Mouse (Mus musculus) spleen, postnatal 0 days (tissue): ENCODE data around the gene Spsb3. TPM values are rescaled to one million over a fixed set of nuclear protein-coding genes. Genes with fewer than 3 reads are reported as not detected.

Source experiments
- polyA plus RNA-seq: library from polyadenylated mRNA; unstranded; fragments of >200 nt; fragmentation: Nextera tagmentation; extraction: Ambion mirVana; gene quantifications from 2 replicates; pipeline ENCODE4 v1.2.1, GENCODE M21; 2015

Gene Spsb3
- polyA plus RNA-seq = 51.9 and 55.4 TPM in 2 replicates

GRCm38 (mm10) chr17:24886134-24886931, at the start of gene Spsb3, which contains the start of gene Nubp2:
Gene Spsb3, plus strand, starts transcription at chr17:24886643.
Gene Nubp2, minus strand, starts transcription at chr17:24886349.

GRCm38 (mm10) chr17:24839842-24840241, 46.6 kb upstream of the Spsb3 start, which contains the start of gene Hagh:
Gene Hagh, plus strand, starts transcription at chr17:24840143.

GRCm38 (mm10) chr17:24850065-24850772, 36.2 kb upstream of the Spsb3 start, which contains the start of gene Fahd1:
Gene Fahd1, minus strand, starts transcription at chr17:24850364.

GRCm38 (mm10) chr17:24865776-24866175, 20.7 kb upstream of the Spsb3 start, which contains the start of gene Igfals:
Gene Igfals, plus strand, starts transcription at chr17:24865997.

DNA sequence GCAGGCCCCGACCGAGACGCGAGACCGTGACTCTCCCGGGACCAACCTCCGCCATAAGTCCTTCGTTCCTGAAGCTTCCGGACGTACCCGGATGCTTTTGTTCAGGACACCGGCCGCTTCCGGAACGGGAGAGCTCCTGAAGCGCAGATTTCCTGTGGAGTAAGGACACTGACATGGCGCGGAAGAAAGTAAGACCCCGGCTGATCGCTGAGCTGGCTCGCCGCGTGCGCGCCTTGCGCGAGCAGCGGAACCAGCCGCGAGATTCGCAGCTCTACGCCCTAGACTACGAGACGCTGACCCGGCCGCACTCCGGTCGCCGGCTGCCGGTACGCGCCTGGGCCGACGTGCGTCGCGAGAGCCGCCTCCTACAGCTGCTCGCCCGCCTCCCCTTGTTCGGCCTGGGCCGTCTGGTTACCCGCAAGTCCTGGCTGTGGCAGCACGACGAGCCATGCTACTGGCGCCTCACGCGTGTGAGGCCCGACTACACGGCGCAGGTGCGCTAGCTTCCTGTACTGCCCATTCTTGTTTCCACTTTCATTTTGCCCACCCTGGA, 8.6 kb downstream of the Spsb3 start, which contains the start of the genes Eme2 and Mrps34:
Gene Eme2, minus strand, starts transcription at position 93 of the 553 bp plus-strand sequence.
Gene Mrps34, plus strand, starts transcription at position 122 of the 553 bp plus-strand sequence.

DNA sequence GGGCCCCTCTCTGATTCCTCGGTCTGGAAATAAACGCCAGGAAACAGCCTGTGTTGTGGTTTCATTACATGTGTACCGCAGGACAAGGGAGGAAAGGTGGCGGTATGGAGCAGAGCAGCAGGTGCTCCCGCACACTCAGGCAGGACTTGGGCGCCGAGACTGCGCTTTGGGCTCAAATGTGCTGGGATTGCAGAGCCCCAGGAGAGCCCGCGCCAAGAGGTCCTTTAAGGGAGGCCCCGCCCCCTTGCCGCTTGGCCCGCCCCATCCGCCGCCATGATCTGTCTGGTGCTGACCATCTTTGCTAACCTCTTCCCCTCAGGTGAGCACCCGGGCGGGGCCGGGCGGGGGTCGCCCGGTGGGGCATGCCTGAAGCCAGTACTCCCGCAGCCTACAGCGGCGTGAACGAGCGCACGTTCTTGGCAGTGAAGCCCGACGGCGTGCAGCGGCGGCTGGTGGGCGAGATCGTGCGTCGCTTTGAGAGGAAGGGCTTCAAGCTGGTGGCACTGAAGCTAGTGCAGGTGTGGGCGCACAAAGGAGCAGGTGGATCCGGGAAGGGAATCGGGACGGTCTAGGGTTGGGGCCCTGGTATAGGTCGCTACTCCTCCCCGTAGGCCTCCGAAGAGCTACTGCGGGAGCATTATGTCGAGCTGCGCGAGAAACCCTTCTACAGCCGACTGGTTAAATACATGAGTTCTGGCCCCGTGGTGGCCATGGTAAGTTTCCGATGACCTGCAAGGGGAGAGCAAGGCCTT, 10.0 kb downstream of the Spsb3 start, which contains the start of gene Nme3:
Gene Nme3, plus strand, starts transcription at position 260 of the 752 bp plus-strand sequence.

DNA sequence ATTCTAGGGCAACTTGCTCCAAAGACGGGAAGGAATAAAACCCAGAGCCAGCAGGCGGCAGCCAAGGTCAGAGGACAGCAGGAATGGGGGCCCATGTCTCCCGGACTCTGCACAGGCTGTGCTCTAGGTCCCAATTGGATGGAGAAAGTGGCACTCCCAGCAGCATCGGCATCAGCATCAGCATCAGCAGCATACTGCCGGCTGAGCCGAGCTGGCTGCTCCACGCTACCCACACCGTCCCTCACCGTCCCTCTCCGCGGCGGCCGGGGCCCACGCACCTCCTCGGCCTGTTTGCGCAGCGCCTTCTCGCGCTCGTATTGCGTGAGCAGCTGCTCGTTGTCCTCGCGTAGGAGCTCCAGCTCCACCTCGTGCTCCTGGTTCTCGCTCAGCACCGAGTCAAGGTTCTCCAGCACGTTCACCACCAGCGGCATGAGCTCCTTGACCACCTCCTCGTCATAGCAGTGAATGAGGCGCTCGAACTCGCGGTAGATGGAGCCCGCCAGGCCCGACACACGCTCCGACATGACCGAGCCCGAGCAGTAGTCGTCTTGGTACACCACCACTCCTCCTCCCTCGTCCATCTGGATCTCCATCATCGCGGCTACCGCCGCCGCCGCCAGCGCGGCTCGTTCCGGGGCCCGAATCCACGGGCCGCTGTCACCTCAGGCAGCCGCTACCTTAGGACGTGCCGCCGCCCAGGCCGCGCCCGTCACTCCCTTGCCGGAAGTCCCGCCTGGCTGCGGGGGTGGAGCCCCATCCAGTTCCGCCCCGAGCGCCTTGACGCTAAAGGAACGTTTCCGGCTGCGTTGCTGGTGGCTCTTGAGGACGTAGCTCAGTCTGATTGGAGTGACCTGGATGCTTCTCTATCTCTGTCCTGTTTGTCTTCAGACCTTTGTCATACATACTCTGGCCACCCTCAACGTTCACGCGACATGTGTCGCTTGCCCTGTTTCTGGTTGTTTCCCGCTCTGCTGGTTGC, 50.1 kb downstream of the Spsb3 start, which contains the start of gene Mapk8ip3:
Gene Mapk8ip3, minus strand, starts transcription at position 719 of the 979 bp plus-strand sequence.

Other genes with a start within 250 kb of the Spsb3 start
- gene Slc9a3r2, start 236.3 kb upstream of the Spsb3 start, polyA plus RNA-seq = 32.8 and 46.2 TPM in 2 replicates
- gene Npw, start 228.2 kb upstream of the Spsb3 start, polyA plus RNA-seq = 0.44 and 0.54 TPM in 2 replicates
- gene Zfp598, start 217.0 kb upstream of the Spsb3 start, polyA plus RNA-seq = 9.6 and 9.9 TPM in 2 replicates
- 0.06 and 0.11 TPM in 2 replicates for gene Syngr3, start 196.7 kb upstream of the Spsb3 start, polyA plus RNA-seq
- 31.0 and 32.6 TPM in 2 replicates for gene Gfer, start 190.5 kb upstream of the Spsb3 start, polyA plus RNA-seq
- gene Noxo1, start 190.4 kb upstream of the Spsb3 start, polyA plus RNA-seq = 0.81 and 1.3 TPM in 2 replicates
- gene Tbl3, start 179.0 kb upstream of the Spsb3 start, polyA plus RNA-seq = 35.3 and 37.9 TPM in 2 replicates
- gene Rnf151, start 168.6 kb upstream of the Spsb3 start, polyA plus RNA-seq = not detected in 2 replicates
- gene Rps2, start 168.5 kb upstream of the Spsb3 start, polyA plus RNA-seq = 1,569 and 1,600 TPM in 2 replicates
- gene Ndufb10, start 162.2 kb upstream of the Spsb3 start, polyA plus RNA-seq = 212 and 230 TPM in 2 replicates
- 1.1 and 1.3 TPM in 2 replicates for gene Rpl3l, start 158.8 kb upstream of the Spsb3 start, polyA plus RNA-seq
- gene Msrb1, start 150.0 kb upstream of the Spsb3 start, polyA plus RNA-seq = 103 and 110 TPM in 2 replicates
- gene Hs3st6, start 133.7 kb upstream of the Spsb3 start, polyA plus RNA-seq = not detected in 2 replicates
- 0.32 and 0.78 TPM in 2 replicates for gene Meiob, start 82.4 kb upstream of the Spsb3 start, polyA plus RNA-seq
- 168 and 186 TPM in 2 replicates for gene Hagh, start 46.5 kb upstream of the Spsb3 start, polyA plus RNA-seq
- 54.4 and 61.1 TPM in 2 replicates for gene Fahd1, start 36.3 kb upstream of the Spsb3 start, polyA plus RNA-seq
- gene Igfals, start 20.6 kb upstream of the Spsb3 start, polyA plus RNA-seq = 0.08 and 0.21 TPM in 2 replicates
- 73.8 and 78.0 TPM in 2 replicates for gene Nubp2, start 294 bp upstream of the Spsb3 start, polyA plus RNA-seq
- gene Eme2, start 8.4 kb downstream of the Spsb3 start, polyA plus RNA-seq = 11.8 and 12.7 TPM in 2 replicates
- gene Mrps34, start 8.5 kb downstream of the Spsb3 start, polyA plus RNA-seq = 71.0 and 73.0 TPM in 2 replicates
- 66.5 and 77.6 TPM in 2 replicates for gene Nme3, start 9.9 kb downstream of the Spsb3 start, polyA plus RNA-seq
- 12.6 and 13.3 TPM in 2 replicates for gene Mapk8ip3, start 50.3 kb downstream of the Spsb3 start, polyA plus RNA-seq
- 45.9 and 49.2 TPM in 2 replicates for gene Jpt2, start 74.0 kb downstream of the Spsb3 start, polyA plus RNA-seq
- gene Cramp1l, start 129.1 kb downstream of the Spsb3 start, polyA plus RNA-seq = 5.2 and 5.9 TPM in 2 replicates
- gene Ift140, start 129.4 kb downstream of the Spsb3 start, polyA plus RNA-seq = 80.5 and 98.2 TPM in 2 replicates
- 24.2 and 26.6 TPM in 2 replicates for gene Tmem204, start 196.9 kb downstream of the Spsb3 start, polyA plus RNA-seq
- 18.4 and 24.4 TPM in 2 replicates for gene Telo2, start 229.3 kb downstream of the Spsb3 start, polyA plus RNA-seq
- gene Ptx4, start 234.1 kb downstream of the Spsb3 start, polyA plus RNA-seq = not detected in 2 replicates
- gene Clcn7, start 246.7 kb downstream of the Spsb3 start, polyA plus RNA-seq = 10.8 and 11.8 TPM in 2 replicates